Mouse (Mus musculus): ENCODE data around the gene Taok3. TPM values are rescaled to one million over a fixed set of nuclear protein-coding genes. Genes with fewer than 3 reads are reported as not detected.

Gene Taok3
- polyA plus RNA-seq, 1 experiment from 2014 or later = 33.5 TPM

GRCm38 (mm10) chr5:117115193-117115767, 4.6 kb upstream of the Taok3 start:
- peak overlapping the region; percentile 93 for H3K4me2 ChIP-seq (ENCODE audit: low read depth, low read length)
- H3K27me3 ChIP-seq (ENCODE audit: control insufficient read depth, insufficient read depth, low read depth, low read length) = no peaks in the 10 kb centered on the region
- H3K4me3 ChIP-seq (ENCODE audit: low read length) = peak overlapping the region; percentile 95
- peak overlapping the region; percentile 74 for H3K27ac ChIP-seq (ENCODE audit: low read length)
- peaks cover 22% of the 10 kb centered on the region for H3K36me3 ChIP-seq (ENCODE audit: control insufficient read depth, insufficient read depth, low read length)
- no peaks in the 10 kb centered on the region for H3K9me3 ChIP-seq (ENCODE audit: control insufficient read depth, low read length)
- peak overlapping the region; percentile 88 for H3K9ac ChIP-seq (ENCODE audit: low read length)
- peaks cover 10% of the 10 kb centered on the region; the same call in 1 of the 2 replicates for H3K4me1 ChIP-seq (replicated peaks; ENCODE audit: control insufficient read depth, insufficient read depth, low read length)
- peak; percentile 6 for ATAC-seq (ENCODE audit: low read depth)
- under 1% methylated on average over 39 of the region's 43 CpGs for WGBS

DNA sequence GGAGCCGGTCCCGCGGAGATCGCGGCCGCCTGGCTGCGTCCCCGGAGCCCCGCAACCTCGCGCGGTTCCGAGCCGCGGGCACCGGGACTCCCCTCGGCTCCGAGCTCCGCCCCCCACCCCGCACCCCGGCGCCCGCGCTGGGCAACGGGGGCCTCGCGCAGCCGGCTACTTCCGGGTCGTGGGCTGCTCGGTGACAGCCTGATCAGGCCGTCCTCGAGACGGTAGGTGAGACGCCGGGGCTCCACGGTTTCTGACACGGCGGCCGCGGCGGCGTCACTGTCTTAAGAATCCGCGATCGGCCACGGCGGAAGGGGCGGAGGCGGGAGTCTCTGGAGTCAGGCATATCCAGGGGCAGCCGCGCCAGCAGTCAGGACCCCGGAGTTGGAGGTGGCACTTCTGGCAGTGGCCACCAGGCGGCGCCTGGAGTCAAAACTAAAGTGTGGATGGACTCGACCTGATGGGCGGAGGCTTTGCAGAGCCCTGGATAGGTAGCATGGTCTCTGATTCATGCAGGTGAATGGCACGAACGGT, 4.0 kb upstream of the Taok3 start, which contains the start of gene Suds3:
Gene Suds3 (minus strand): TSS at position 278 of the 531 bp plus-strand sequence.
- Histone ChIP-seq H3K27ac (ENCODE audit: low read length) (peak within 1 kb of the TSS; percentile 76), H3K9me3 (ENCODE audit: control insufficient read depth, low read length) (no peaks in the 10 kb centered on the region), H3K4me2 (ENCODE audit: low read depth, low read length) (peak within 1 kb of the TSS; percentile 93), H3K4me3 (ENCODE audit: low read length) (peak within 1 kb of the TSS; percentile 95), H3K4me1 (replicated peaks; ENCODE audit: control insufficient read depth, insufficient read depth, low read length) (peaks cover 12% of the 10 kb centered on the region; the same call in 1 of the 2 replicates), H3K36me3 (ENCODE audit: control insufficient read depth, insufficient read depth, low read length) (peaks cover 19% of the 10 kb centered on the region), H3K9ac (ENCODE audit: low read length) (peak within 1 kb of the TSS; percentile 88), H3K27me3 (ENCODE audit: control insufficient read depth, insufficient read depth, low read depth, low read length) (no peaks in the 10 kb centered on the region)
- peak; percentile 80 for ATAC-seq (ENCODE audit: low read depth)
- under 1% methylated on average over 48 of the region's 59 CpGs for WGBS

DNA sequence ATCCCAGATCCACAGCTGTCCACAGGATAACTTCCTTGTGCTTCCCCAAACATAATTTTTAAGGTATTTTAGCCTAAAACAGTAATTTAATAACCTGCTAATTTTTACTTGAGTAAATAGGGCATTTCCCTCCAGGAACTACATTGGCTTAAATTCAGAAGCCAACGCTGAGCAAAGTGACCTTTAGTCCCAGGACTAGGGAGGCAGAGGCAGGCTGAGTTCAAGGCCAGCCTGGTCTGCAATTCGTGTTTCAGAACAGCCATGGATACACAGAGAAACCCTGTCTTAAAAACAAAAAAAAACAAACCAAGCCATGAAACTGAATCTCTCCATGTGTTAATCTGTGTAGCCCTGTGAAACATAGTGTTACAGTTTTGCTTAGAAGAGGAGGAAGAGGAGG, 3.3 kb upstream of the Taok3 start:
- H3K9me3 ChIP-seq (ENCODE audit: control insufficient read depth, low read length) = no peaks in the 10 kb centered on the region
- H3K4me2 ChIP-seq (ENCODE audit: low read depth, low read length) = no peak overlapping the region; the same call in 1 of the 2 replicates
- H3K4me3 ChIP-seq (ENCODE audit: low read length) = no peak overlapping the region
- H3K4me1 ChIP-seq (replicated peaks; ENCODE audit: control insufficient read depth, insufficient read depth, low read length) = peaks cover 19% of the 10 kb centered on the region; the same call in 1 of the 2 replicates
- peaks cover 14% of the 10 kb centered on the region for H3K36me3 ChIP-seq (ENCODE audit: control insufficient read depth, insufficient read depth, low read length)
- 45% methylated on average over 2 of the region's 2 CpGs for WGBS
- ATAC-seq (ENCODE audit: low read depth) = no peak
- H3K27me3 ChIP-seq (ENCODE audit: control insufficient read depth, insufficient read depth, low read depth, low read length) = no peaks in the 10 kb centered on the region
- no peak overlapping the region for H3K9ac ChIP-seq (ENCODE audit: low read length)
- H3K27ac ChIP-seq (ENCODE audit: low read length) = peak overlapping the region; percentile 5; the same call in 1 of the 2 replicates

GRCm38 (mm10) chr5:117117241-117117640, 2.7 kb upstream of the Taok3 start:
- Histone ChIP-seq H3K4me2 (ENCODE audit: low read depth, low read length) (no peak overlapping the region), H3K9me3 (ENCODE audit: control insufficient read depth, low read length) (no peaks in the 10 kb centered on the region), H3K9ac (ENCODE audit: low read length) (no peak overlapping the region), H3K4me1 (replicated peaks; ENCODE audit: control insufficient read depth, insufficient read depth, low read length) (peaks cover 21% of the 10 kb centered on the region; the same call in 1 of the 2 replicates), H3K27ac (ENCODE audit: low read length) (no peak overlapping the region), H3K36me3 (ENCODE audit: control insufficient read depth, insufficient read depth, low read length) (peaks cover 10% of the 10 kb centered on the region; the same call in 1 of the 2 replicates), H3K27me3 (ENCODE audit: control insufficient read depth, insufficient read depth, low read depth, low read length) (no peaks in the 10 kb centered on the region), H3K4me3 (ENCODE audit: low read length) (no peak overlapping the region)
- no peak for ATAC-seq (ENCODE audit: low read depth)
- 81% methylated on average over 2 of the region's 2 CpGs for WGBS

GRCm38 (mm10) chr5:117117716-117118115, 2.2 kb upstream of the Taok3 start:
- 60% methylated on average over 7 of the region's 7 CpGs for WGBS
- no peak overlapping the region for H3K27ac ChIP-seq (ENCODE audit: low read length)
- H3K36me3 ChIP-seq (ENCODE audit: control insufficient read depth, insufficient read depth, low read length) = peaks cover 6% of the 10 kb centered on the region; the same call in 1 of the 2 replicates
- no peak overlapping the region for H3K9ac ChIP-seq (ENCODE audit: low read length)
- no peak for ATAC-seq (ENCODE audit: low read depth)
- no peaks in the 10 kb centered on the region for H3K9me3 ChIP-seq (ENCODE audit: control insufficient read depth, low read length)
- H3K27me3 ChIP-seq (ENCODE audit: control insufficient read depth, insufficient read depth, low read depth, low read length) = no peaks in the 10 kb centered on the region
- H3K4me1 ChIP-seq (replicated peaks; ENCODE audit: control insufficient read depth, insufficient read depth, low read length) = peaks cover 21% of the 10 kb centered on the region; the same call in 1 of the 2 replicates
- no peak overlapping the region for H3K4me2 ChIP-seq (ENCODE audit: low read depth, low read length)
- H3K4me3 ChIP-seq (ENCODE audit: low read length) = no peak overlapping the region

DNA sequence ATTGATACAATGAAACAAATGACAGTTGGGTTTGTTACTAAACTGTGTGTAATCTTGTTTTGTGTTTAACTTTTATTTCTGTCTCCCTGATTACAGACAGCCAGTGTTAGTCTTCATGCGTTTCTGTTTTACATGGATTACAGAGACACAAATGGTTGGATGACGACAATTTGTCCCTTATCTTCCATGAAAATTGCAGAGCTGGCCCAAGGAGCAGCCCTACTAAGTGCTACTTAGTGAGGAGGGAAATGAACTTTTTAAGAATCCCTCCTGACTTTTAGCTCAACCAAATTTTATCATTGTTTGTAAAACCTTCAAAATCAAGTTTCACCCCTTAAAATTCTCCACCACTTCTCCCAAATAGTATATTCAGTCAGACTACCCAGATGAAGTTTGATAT, 1.7 kb upstream of the Taok3 start:
- H3K36me3 ChIP-seq (ENCODE audit: control insufficient read depth, insufficient read depth, low read length) = peaks cover 1% of the 10 kb centered on the region; the same call in 1 of the 2 replicates
- no peaks in the 10 kb centered on the region for H3K27me3 ChIP-seq (ENCODE audit: control insufficient read depth, insufficient read depth, low read depth, low read length)
- H3K4me1 ChIP-seq (replicated peaks; ENCODE audit: control insufficient read depth, insufficient read depth, low read length) = peaks cover 21% of the 10 kb centered on the region; the same call in 1 of the 2 replicates
- no peak overlapping the region for H3K27ac ChIP-seq (ENCODE audit: low read length)
- H3K4me3 ChIP-seq (ENCODE audit: low read length) = no peak overlapping the region
- WGBS = 85% methylated on average over 2 of the region's 2 CpGs
- no peak overlapping the region for H3K9ac ChIP-seq (ENCODE audit: low read length)
- H3K9me3 ChIP-seq (ENCODE audit: control insufficient read depth, low read length) = no peaks in the 10 kb centered on the region
- H3K4me2 ChIP-seq (ENCODE audit: low read depth, low read length) = no peak overlapping the region
- no peak for ATAC-seq (ENCODE audit: low read depth)

- Histone ChIP-seq H3K4me3 (ENCODE audit: low read length) (no peak overlapping the region), H3K27me3 (ENCODE audit: control insufficient read depth, insufficient read depth, low read depth, low read length) (no peaks in the 10 kb centered on the region), H3K4me1 (replicated peaks; ENCODE audit: control insufficient read depth, insufficient read depth, low read length) (peaks cover 21% of the 10 kb centered on the region; the same call in 1 of the 2 replicates), H3K27ac (ENCODE audit: low read length) (no peak overlapping the region), H3K9me3 (ENCODE audit: control insufficient read depth, low read length) (no peaks in the 10 kb centered on the region), H3K4me2 (ENCODE audit: low read depth, low read length) (no peak overlapping the region), H3K9ac (ENCODE audit: low read length) (no peak overlapping the region), H3K36me3 (ENCODE audit: control insufficient read depth, insufficient read depth, low read length) (no peaks in the 10 kb centered on the region)
- ATAC-seq (ENCODE audit: low read depth) = no peak
- WGBS = 58% methylated on average over 8 of the region's 8 CpGs
Observed at GRCm38 (mm10) chr5:117118850-117119249, 1.1 kb upstream of the Taok3 start.

GRCm38 (mm10) chr5:117120489-117121466, 849 bp downstream of the Taok3 start:
- no peak for ATAC-seq (ENCODE audit: low read depth)
- H3K4me3 ChIP-seq (ENCODE audit: low read length) = peak overlapping the region; percentile 80
- H3K27ac ChIP-seq (ENCODE audit: low read length) = no peak overlapping the region
- peak overlapping the region; percentile 78 for H3K9ac ChIP-seq (ENCODE audit: low read length)
- no peaks in the 10 kb centered on the region for H3K9me3 ChIP-seq (ENCODE audit: control insufficient read depth, low read length)
- no peaks in the 10 kb centered on the region for H3K27me3 ChIP-seq (ENCODE audit: control insufficient read depth, insufficient read depth, low read depth, low read length)
- no peaks in the 10 kb centered on the region for H3K36me3 ChIP-seq (ENCODE audit: control insufficient read depth, insufficient read depth, low read length)
- peaks cover 17% of the 10 kb centered on the region; the same call in 1 of the 2 replicates for H3K4me1 ChIP-seq (replicated peaks; ENCODE audit: control insufficient read depth, insufficient read depth, low read length)
- peak overlapping the region; percentile 89 for H3K4me2 ChIP-seq (ENCODE audit: low read depth, low read length)
- WGBS = 1% methylated on average over 40 of the region's 40 CpGs
